Mouse (Mus musculus): ENCODE measurements around the gene Krt13.

DNA sequence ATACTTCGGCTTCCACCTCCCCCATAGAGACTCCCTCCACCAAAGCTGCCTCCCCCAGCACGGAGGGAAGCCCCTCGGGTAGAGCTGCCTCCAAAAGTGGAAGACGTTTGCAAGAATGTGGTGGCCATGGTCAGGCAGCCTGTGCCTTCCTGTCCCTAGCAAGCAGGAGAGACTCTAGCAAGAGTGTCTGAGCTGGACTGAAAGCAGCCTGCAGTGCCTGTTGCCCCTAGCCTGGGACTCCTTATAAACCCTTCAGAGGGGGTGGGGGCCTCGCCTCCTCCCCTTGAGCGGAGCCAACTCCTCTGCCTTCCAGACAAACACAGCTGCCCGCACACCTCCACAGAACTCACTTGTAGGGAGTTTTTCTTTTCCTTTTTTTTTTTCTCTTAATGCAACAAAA lies 14.4 kb upstream of the Krt13 start, which contains the start of gene Krt15:
- no peak for TF ChIP-seq CTCF (IDR thresholded peaks at IDR 0.05; ENCODE audit: low read depth)
- TF ChIP-seq EP300 (IDR thresholded peaks at IDR 0.05; ENCODE audit: low read depth) = no peak

All from liver, embryonic 14.5 days (tissue).